Mouse (Mus musculus) heart, postnatal 0 days (tissue): ENCODE measurements around the gene Atg7.

Experiments
- CTCF ChIP-seq: IDR thresholded peaks from 2 replicates; pipeline ENCODE4 v1.5.1; 2016; ENCODE audit warnings: antibody characterized with exemption, control low read depth, low read depth
- EP300 ChIP-seq: IDR thresholded peaks from 2 replicates; pipeline ENCODE4 v1.6.1; 2016; ENCODE audit warnings: antibody characterized with exemption, low read depth

- TF ChIP-seq CTCF (no peak), EP300 (no peak)
Observed at GRCm38 (mm10) chr6:114851688-114852087, 208.8 kb downstream of the Atg7 start.
